8 mouse cellular contexts compared by ENCODE assay signal in the genomic region with DNA sequence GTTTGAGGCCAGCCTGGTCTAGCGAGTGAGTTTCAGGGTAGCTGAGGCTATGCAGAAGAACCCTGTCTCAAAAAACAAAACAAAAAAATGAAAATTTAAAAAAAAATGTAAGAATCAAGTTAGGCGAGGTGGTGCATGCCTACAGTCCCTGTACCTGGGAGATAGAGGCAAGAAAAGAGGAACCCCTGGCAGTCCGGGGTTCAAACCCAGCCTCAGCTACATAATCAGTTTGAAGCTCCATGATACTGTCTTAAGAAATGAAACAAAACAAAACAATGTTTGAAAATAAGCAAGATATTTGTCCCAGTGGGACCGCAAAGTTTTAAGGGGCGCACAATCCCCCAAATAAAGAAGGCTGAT. TPM values are rescaled to one million over a fixed set of nuclear protein-coding genes. Genes with fewer than 3 reads are reported as not detected.
DNase-seq lines count a peak whose midpoint lies in the region; ATAC-seq and TF ChIP-seq lines count a peak whose summit lies in the region.
"Had no signal": no experiment of that assay in that cellular context is flagged by ENCODE, and none has a peak within 500 bp of the region (broad histone marks: within the 10 kb centered on the region; RNA-seq: fewer than 3 reads in every experiment).

No protein-coding gene starts in this region.

- ATAC-seq in lung, postnatal 0 days: no peak
- peak; percentile 52 for ATAC-seq in forebrain, embryonic 13.5 days
- no peak for ATAC-seq in liver, embryonic 13.5 days (ENCODE audit: low read depth)
- no peak for ATAC-seq in stomach, postnatal 0 days (ENCODE audit: low FRiP score, low TSS enrichment)

- H3K27me3 ChIP-seq in lung, postnatal 0 days (replicated peaks; ENCODE audit: insufficient read depth, low read length): no peaks in the 10 kb centered on the region
- H3K27me3 ChIP-seq in forebrain, embryonic 13.5 days: no peaks in the 10 kb centered on the region
- no peaks in the 10 kb centered on the region for H3K27me3 ChIP-seq in liver, embryonic 13.5 days
- no peaks in the 10 kb centered on the region for H3K27me3 ChIP-seq in stomach, postnatal 0 days (ENCODE audit: control insufficient read depth, insufficient read depth, low read length)

- H3K4me2 ChIP-seq in lung, postnatal 0 days (replicated peaks; ENCODE audit: low read depth, low read length): peak overlapping the region; percentile 99
- H3K4me2 ChIP-seq in forebrain, embryonic 13.5 days: peak overlapping the region; percentile 94
- peak overlapping the region; percentile 95 for H3K4me2 ChIP-seq in liver, embryonic 13.5 days
- H3K4me2 ChIP-seq in stomach, postnatal 0 days (replicated peaks; ENCODE audit: low read depth): peak overlapping the region; percentile 97

- TF ChIP-seq CTCF in lung, postnatal 0 days (IDR thresholded peaks at IDR 0.05): no peak
- TF ChIP-seq CTCF in stomach, postnatal 0 days (IDR thresholded peaks at IDR 0.05; ENCODE audit: low read depth): no peak

- no peak overlapping the region for H3K27ac ChIP-seq in lung, postnatal 0 days (ENCODE audit: low read length)
- H3K27ac ChIP-seq in forebrain, embryonic 13.5 days: no peak overlapping the region; the same call in 1 of the 2 replicates
- peak overlapping the region; percentile 22; the same call in 1 of the 2 replicates for H3K27ac ChIP-seq in liver, embryonic 13.5 days
- no peak overlapping the region for H3K27ac ChIP-seq in stomach, postnatal 0 days (replicated peaks)

- H3K4me3 ChIP-seq in lung, postnatal 0 days (ENCODE audit: low read depth, low read length): peak overlapping the region; percentile 84
- H3K4me3 ChIP-seq in forebrain, embryonic 13.5 days: peak overlapping the region; percentile 88
- H3K4me3 ChIP-seq in liver, embryonic 13.5 days (replicated peaks): peak overlapping the region; percentile 97
- peak overlapping the region; percentile 89 for H3K4me3 ChIP-seq in stomach, postnatal 0 days (ENCODE audit: low read depth, low read length)

- H3K4me1 ChIP-seq in lung, postnatal 0 days (ENCODE audit: insufficient read depth, low read depth, low read length): peaks cover 9% of the 10 kb centered on the region; the same call in 1 of the 2 replicates
- H3K4me1 ChIP-seq in forebrain, embryonic 13.5 days: peaks cover 23% of the 10 kb centered on the region
- peaks cover 37% of the 10 kb centered on the region for H3K4me1 ChIP-seq in liver, embryonic 13.5 days (replicated peaks)
- H3K4me1 ChIP-seq in stomach, postnatal 0 days (replicated peaks; ENCODE audit: control insufficient read depth, insufficient read depth): no peaks in the 10 kb centered on the region

- no peak for DNase-seq in lung, postnatal 0 days (ENCODE audit: low spot score)
- no peak for DNase-seq in lung, postnatal 10 days
- no peak for DNase-seq in liver, embryonic 13.5 days
- no peak for DNase-seq in stomach, postnatal 0 days (ENCODE audit: low spot score)
- DNase-seq in urinary bladder, postnatal 10 days (ENCODE audit: low spot score): no peak
- no peak for DNase-seq in left cerebral cortex, postnatal 25 days (ENCODE audit: low spot score in 2 of 2)

- TF ChIP-seq EP300 in lung, postnatal 0 days (IDR thresholded peaks at IDR 0.05): no peak
- TF ChIP-seq EP300 in stomach, postnatal 0 days (optimal IDR thresholded peaks at IDR 0.05): no peak

- WGBS in lung, postnatal 0 days: 29% methylated on average over 5 of the region's 5 CpGs
- 36% methylated on average over 5 of the region's 5 CpGs for WGBS in forebrain, embryonic 13.5 days
- 24% methylated on average over 5 of the region's 5 CpGs for WGBS in liver, embryonic 13.5 days (ENCODE audit: insufficient replicate concordance)
- 33% methylated on average over 5 of the region's 5 CpGs for WGBS in stomach, postnatal 0 days

- intact Hi-C loops in left cerebral cortex, postnatal 25 days (cut with DNase I): loop anchor here (5.0 kb wide), 1 partner anchor 84 kb away; a partner anchor contains a TSS

- H3K9me3 ChIP-seq in lung, postnatal 0 days (ENCODE audit: low read length): no peaks in the 10 kb centered on the region
- no peaks in the 10 kb centered on the region for H3K9me3 ChIP-seq in forebrain, embryonic 13.5 days (replicated peaks)
- H3K9me3 ChIP-seq in liver, embryonic 13.5 days (replicated peaks): no peaks in the 10 kb centered on the region
- H3K9me3 ChIP-seq in stomach, postnatal 0 days (ENCODE audit: control insufficient read depth, low read length): no peaks in the 10 kb centered on the region

- no peaks in the 10 kb centered on the region for H3K36me3 ChIP-seq in lung, postnatal 0 days (ENCODE audit: insufficient read depth, low read length)
- H3K36me3 ChIP-seq in forebrain, embryonic 13.5 days (ENCODE audit: poor library complexity, severe bottlenecking): peaks cover 6% of the 10 kb centered on the region
- H3K36me3 ChIP-seq in liver, embryonic 13.5 days: peaks cover 11% of the 10 kb centered on the region
- H3K36me3 ChIP-seq in stomach, postnatal 0 days (ENCODE audit: control insufficient read depth, insufficient read depth, low read length): no peaks in the 10 kb centered on the region

- H3K9ac ChIP-seq in lung, postnatal 0 days (replicated peaks; ENCODE audit: low read depth): no peak overlapping the region
- no peak overlapping the region for H3K9ac ChIP-seq in forebrain, embryonic 13.5 days
- H3K9ac ChIP-seq in liver, embryonic 13.5 days: peak overlapping the region; percentile 62
- H3K9ac ChIP-seq in stomach, postnatal 0 days (ENCODE audit: low read length): peak overlapping the region; percentile 38; the same call in 1 of the 2 replicates

RNA-seq across cellular contexts. Expression of a gene that starts 0.3 kb away (rescaled TPM):
- polyA plus RNA-seq in lung, postnatal 0 days (2015; fragmentation: Nextera tagmentation; extraction: Ambion mirVana): 79.4 and 80.3 TPM in 2 replicates
- 126 and 127 TPM in 2 replicates for polyA plus RNA-seq in forebrain, embryonic 13.5 days (2015; fragmentation: Nextera tagmentation; extraction: Ambion mirVana)
- polyA plus RNA-seq in liver, embryonic 13.5 days (2015; fragmentation: Nextera tagmentation; extraction: Ambion mirVana): 121 and 143 TPM in 2 replicates
- polyA plus RNA-seq in stomach, postnatal 0 days (2015; fragmentation: Nextera tagmentation; extraction: Ambion mirVana): 105 TPM in 2 replicates
- total RNA-seq in left cerebral cortex, postnatal 25 days (2021): 100 to 1,000 TPM; 188 to 197 TPM

RNA-seq across cellular contexts. Expression of a gene that starts 25.8 kb away (rescaled TPM):
- polyA plus RNA-seq in lung, postnatal 0 days (2015; fragmentation: Nextera tagmentation; extraction: Ambion mirVana): 6.2 and 7.5 TPM in 2 replicates
- polyA plus RNA-seq in forebrain, embryonic 13.5 days (2015; fragmentation: Nextera tagmentation; extraction: Ambion mirVana): 27.0 and 28.9 TPM in 2 replicates
- polyA plus RNA-seq in liver, embryonic 13.5 days (2015; fragmentation: Nextera tagmentation; extraction: Ambion mirVana): 1.8 and 2.4 TPM in 2 replicates
- 6.1 and 7.5 TPM in 2 replicates for polyA plus RNA-seq in stomach, postnatal 0 days (2015; fragmentation: Nextera tagmentation; extraction: Ambion mirVana)
- total RNA-seq in left cerebral cortex, postnatal 25 days (2021): 10 to 100 TPM; 20.7 to 22.3 TPM

RNA-seq across cellular contexts. Expression of a gene that starts 47.0 kb away (rescaled TPM):
- polyA plus RNA-seq in lung, postnatal 0 days (2015; fragmentation: Nextera tagmentation; extraction: Ambion mirVana): not detected in 2 replicates
- polyA plus RNA-seq in forebrain, embryonic 13.5 days (2015; fragmentation: Nextera tagmentation; extraction: Ambion mirVana): 0.10 and 0.48 TPM in 2 replicates
- polyA plus RNA-seq in liver, embryonic 13.5 days (2015; fragmentation: Nextera tagmentation; extraction: Ambion mirVana): not detected in 2 replicates
- 0.04 TPM in 2 replicates for polyA plus RNA-seq in stomach, postnatal 0 days (2015; fragmentation: Nextera tagmentation; extraction: Ambion mirVana)
- not detected for total RNA-seq in left cerebral cortex, postnatal 25 days (2021)
- total RNA-seq: adrenal gland, adult 8-10 months had no signal

Comparison
In these comparisons a context has a peak if more than half of its experiments do, and no peak if none do; other contexts are left out.
1. H3K9ac ChIP-seq: peak in liver, embryonic 13.5 days (single experiment) and stomach, postnatal 0 days (single experiment); none in lung, postnatal 0 days (single experiment) and forebrain, embryonic 13.5 days (single experiment).
2. Peak in every context shown above with its lines, with median percentiles within 50 percentile points of each other: H3K4me2 ChIP-seq and H3K4me3 ChIP-seq.